Mouse (Mus musculus) yolk sac, embryonic 10.5 days (tissue): ENCODE data around the gene Nme7.

ENCODE experiments used
- DNase-seq: peaks from one replicate; pipeline ENCODE4 v3.0.0-alpha.2; 2017; ENCODE audit warnings: low spot score

The Nme7 gene

GRCm38 (mm10) chr1:164320731-164321130 is 16.8 kb downstream of the Nme7 start:
- DNase-seq = no peak

- DNase-seq = no peak
Measured at GRCm38 (mm10) chr1:164321408-164321807, 17.5 kb downstream of the Nme7 start.

GRCm38 (mm10) chr1:164322987-164323650 is 19.2 kb downstream of the Nme7 start:
- peak; percentile 40 for DNase-seq

DNA sequence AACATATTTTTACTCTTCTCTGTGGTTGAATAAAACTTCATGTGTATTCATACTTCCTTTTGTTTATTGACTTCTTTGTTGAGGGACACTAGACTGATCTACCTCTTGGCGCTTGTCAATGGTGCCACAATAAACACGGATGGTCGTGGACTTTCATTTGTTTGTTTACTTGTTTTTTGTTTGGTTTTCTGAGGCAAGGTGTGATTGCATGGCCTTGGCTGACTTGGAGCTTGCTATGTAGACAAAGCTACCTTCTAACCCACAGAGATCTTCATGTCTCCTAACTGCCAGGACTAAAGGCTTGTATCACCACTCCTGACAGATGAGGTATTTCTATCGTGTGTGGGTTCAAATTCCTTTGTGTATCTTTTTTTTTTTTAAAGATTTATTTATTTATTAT is 20.3 kb downstream of the Nme7 start:
- no peak for DNase-seq

DNA sequence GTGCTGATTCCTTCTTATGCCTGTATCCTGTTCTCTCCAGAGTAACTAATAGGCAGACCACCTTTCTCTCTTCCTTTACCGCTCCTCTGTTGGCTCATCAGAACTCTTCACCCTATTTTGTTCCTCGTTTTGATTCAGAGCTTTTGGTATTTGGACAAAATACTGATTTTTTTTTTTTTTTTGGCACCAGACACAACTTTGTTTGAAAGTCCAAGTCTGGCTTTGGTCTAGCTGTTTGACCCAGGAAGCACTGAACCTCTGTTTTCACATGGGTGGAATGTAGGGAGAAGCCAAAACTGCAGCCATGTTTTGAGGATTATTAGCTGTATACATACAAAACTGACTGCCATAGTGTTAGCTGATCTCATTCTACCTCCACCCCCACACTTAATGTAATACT is 21.0 kb downstream of the Nme7 start:
- no peak for DNase-seq

GRCm38 (mm10) chr1:164326600-164327155 is 22.8 kb downstream of the Nme7 start:
- no peak for DNase-seq

- DNase-seq = no peak
Measured at GRCm38 (mm10) chr1:164327764-164328163, 23.8 kb downstream of the Nme7 start.

GRCm38 (mm10) chr1:164332559-164332958 is 28.6 kb downstream of the Nme7 start:
- DNase-seq = no peak

DNA sequence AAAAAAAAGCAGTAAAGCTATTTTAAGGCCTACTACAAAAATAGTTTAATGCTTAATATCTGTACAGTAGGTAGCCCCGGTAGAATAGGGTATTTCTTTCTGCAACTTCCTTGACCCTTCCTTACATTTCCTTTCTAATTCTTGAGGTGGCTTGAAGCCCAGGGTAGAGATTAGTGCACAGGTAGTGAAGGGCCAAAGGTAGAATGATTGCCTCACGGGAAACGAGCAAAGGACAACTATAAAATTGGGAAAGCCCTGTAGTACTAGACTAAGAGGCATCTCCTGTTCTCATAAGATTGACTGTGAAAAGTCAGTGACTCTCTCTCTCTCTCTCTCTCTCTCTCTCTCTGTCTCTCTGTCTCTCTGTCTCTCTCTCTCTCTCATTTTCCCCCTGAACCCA is 31.5 kb downstream of the Nme7 start:
- DNase-seq = no peak

GRCm38 (mm10) chr1:164335846-164336245 is 31.9 kb downstream of the Nme7 start:
- no peak for DNase-seq

DNA sequence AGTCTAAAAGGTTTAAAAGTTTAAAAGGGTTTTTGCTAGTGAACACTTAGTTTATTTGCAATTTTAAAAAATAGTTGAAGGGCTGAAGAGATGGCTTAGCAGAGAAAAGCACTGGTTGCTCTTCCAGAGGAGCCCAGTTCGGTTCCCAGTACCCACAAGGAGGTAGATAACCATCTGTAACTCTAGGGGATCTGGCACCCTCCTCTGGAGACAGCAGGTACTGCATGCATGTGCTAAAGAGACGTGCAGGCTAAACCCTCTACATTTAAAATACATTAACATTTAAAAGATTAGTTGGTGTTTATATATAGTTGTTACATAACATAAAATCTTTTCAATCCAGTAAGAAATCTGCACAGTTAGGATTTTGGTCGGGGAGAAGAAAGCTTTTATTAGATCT is 38.2 kb downstream of the Nme7 start:
- DNase-seq = no peak

- DNase-seq = no peak
Measured at GRCm38 (mm10) chr1:164353443-164353842, 49.5 kb downstream of the Nme7 start.

GRCm38 (mm10) chr1:164357995-164358394 is 54.1 kb downstream of the Nme7 start:
- no peak for DNase-seq

- no peak for DNase-seq
Measured at GRCm38 (mm10) chr1:164361997-164362396, 58.1 kb downstream of the Nme7 start.

DNA sequence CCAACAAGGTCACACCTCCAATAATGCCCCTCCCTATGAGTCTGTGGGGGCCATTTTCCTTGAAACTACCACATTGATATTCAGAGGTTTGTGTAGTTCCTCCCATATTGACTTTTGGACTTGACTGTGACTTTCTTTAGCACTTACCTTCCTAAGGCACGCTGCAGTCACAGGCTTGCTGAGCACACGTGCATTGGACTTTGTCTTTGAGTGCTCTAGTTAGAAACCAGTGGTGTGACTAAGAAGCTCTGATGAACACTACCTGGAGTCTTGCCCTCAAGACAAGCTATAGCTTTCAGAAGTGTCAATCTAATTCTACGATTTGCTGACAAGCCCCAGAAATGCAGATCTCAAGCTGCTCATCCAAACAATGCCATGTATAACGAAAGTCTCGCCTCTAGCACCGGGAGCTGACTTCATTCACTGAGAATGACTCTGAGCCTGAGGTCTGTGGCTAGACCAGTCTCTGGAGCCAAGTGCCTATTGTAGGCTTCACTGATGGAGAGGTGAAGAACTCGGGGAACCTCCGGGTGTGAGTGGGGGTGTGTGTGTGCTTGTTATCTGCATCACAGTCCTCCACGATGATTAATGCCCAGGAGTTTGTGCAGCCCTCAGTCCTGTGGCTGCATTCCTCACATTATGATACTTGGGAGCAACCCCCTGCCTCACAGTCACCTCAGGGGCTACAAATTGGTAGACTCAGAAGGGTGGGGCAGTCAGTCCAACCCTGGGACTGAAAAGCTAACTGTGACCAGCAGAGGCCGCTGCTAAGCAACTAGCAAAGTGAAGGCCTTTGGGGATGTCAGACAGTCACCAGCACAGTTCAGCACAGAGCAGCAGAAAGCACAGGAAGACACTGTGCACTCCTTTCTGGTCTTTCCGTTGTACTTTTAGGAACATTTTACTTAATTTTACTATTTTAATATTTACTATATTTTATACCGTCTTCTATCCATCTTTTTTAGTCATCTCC is 62.5 kb downstream of the Nme7 start:
- peak; percentile 72 for DNase-seq

DNA sequence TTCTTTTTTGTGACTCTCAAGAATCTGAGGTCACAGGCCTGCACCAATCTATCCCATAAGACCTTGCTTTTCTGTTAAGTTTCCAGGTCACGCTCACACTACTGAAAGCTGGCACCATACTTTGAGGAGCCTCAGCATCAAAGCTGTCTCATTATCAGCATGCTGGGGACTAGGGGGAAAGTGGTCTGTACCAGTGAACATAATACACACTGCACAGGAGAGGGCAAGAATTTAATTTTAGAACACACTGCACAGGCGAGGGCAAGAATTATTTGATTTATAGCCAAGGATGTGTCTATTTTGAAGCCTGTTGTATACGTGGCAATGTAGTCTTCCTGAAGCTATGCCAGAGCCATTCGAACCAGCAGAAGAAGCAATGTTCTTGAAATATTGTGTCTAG is 64.2 kb downstream of the Nme7 start:
- DNase-seq = no peak

- no peak for DNase-seq
Measured at GRCm38 (mm10) chr1:164369781-164370180, 65.9 kb downstream of the Nme7 start.

DNA sequence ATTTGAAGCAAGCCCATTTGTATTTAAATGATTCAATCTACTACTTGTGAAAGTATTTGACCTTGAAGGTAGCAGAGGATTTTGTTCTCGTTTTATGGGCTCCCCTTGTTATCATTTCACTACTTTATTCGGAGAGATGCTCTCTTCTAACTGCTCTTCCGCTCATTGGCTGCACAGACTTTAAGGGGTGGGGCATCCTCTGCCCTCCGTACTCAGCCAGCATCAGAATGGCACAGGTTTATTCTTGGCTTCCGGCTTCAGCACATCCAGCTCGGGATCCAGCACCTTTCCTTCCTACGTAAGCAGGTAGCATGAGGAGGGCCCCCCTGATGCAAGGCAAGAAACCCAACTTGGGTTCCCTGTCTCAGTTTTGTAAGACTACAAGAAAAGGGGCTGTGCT is 69.1 kb downstream of the Nme7 start:
- DNase-seq = no peak

DNA sequence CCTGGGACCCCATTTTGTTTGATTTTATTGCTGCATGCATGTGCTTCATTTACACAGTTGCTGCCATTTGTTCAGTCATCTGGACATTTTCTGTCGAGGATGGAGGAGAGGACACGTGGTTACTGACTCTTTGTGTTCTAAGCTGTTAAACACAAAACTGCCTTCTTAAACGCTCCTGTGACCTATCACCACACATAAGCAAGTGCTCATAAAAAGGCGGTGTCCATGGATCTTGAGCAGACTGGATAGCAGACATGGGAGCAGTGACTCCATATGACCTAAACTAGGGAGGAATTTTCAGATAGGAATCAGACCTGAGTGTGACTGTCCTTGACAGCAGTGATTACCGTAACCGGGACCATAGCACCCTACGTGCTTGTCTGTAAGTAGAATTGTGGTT is 70.1 kb downstream of the Nme7 start:
- no peak for DNase-seq

DNA sequence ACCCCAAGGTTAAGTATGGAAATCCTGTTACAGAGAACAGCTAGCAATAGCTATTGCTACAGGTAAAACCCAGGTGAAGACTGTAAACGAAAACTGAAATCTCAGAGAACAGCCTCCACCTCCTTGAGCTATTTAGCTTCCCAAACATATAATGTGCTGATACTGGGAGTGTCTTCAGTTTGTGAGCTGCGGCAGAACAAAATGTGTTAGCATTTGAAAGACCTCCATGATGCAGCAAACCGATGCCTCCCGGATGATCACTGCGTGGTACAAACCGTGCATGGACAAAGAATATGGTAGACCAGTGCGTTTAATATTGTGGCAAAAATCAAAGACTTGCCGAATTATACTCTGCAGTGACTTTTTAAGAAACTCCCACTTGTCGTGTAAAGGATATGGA is 71.7 kb downstream of the Nme7 start:
- no peak for DNase-seq

- no peak for DNase-seq
Measured at GRCm38 (mm10) chr1:164376761-164377487, 73.0 kb downstream of the Nme7 start.

- DNase-seq = no peak
Measured at GRCm38 (mm10) chr1:164383621-164384020, 79.7 kb downstream of the Nme7 start.
